Mouse (Mus musculus) midbrain, embryonic 10.5 days (tissue): ENCODE data around the gene Magi2. TPM values are rescaled to one million over a fixed set of nuclear protein-coding genes. Genes with fewer than 3 reads are reported as not detected.
"Not testable (repeated sequence)": the region's sequence is repeated elsewhere in the genome, so short reads cannot be mapped to it uniquely, and the experiment has no call there.

ENCODE experiments used
- DNase-seq: peaks from one replicate; pipeline ENCODE4 v3.0.0-alpha.2; 2017; ENCODE audit warnings: low spot score
- H3K27ac ChIP-seq: fragments of 300-500 bp; sonication (generic); replicated peaks from 2 replicates; pipeline ENCODE4 v1.5.1; 2016; ENCODE audit warnings: mild to moderate bottlenecking
- H3K27me3 ChIP-seq: fragments of 300-500 bp; sonication (generic); 2 replicates; pipeline ENCODE4 v1.6.1; 2016; ENCODE audit warnings: low read depth, mild to moderate bottlenecking; ENCODE audit not compliant: poor library complexity, severe bottlenecking
- H3K36me3 ChIP-seq: fragments of 300-500 bp; sonication (generic); 2 replicates; pipeline ENCODE4 v1.6.1; 2016; ENCODE audit warnings: mild to moderate bottlenecking, moderate library complexity
- H3K4me1 ChIP-seq: fragments of 300-500 bp; sonication (generic); 2 replicates; pipeline ENCODE4 v1.6.1; 2016
- H3K4me3 ChIP-seq: fragments of 300-500 bp; sonication (generic); 2 replicates; pipeline ENCODE4 v1.5.1; 2016; ENCODE audit warnings: mild to moderate bottlenecking, moderate library complexity
- H3K9me3 ChIP-seq: fragments of 300-500 bp; sonication (generic); replicated peaks from 2 replicates; pipeline ENCODE4 v1.6.1; 2016; ENCODE audit warnings: mild to moderate bottlenecking
- WGBS: fragments of 180-500 bp; shearing (Covaris S2); methylation state at CpG from one replicate; pipeline ENCODE4 v1.1.7; 2016; 5-methylcytosine and 5-hydroxymethylcytosine counted together
- polyA plus RNA-seq: library from polyadenylated mRNA; unstranded; fragments of >200 nt; fragmentation: Nextera tagmentation; extraction: Ambion mirVana; gene quantifications from 2 replicates; pipeline ENCODE4 v1.2.1, GENCODE M21; 2016

Gene Magi2
- polyA plus RNA-seq, 1 experiment from 2014 or later, result 3.8 TPM

- Histone ChIP-seq H3K36me3 (no peaks in the 10 kb centered on the region), H3K4me1 (peaks cover 20% of the 10 kb centered on the region; the same call in 1 of the 2 replicates), H3K27me3 (no peaks in the 10 kb centered on the region), H3K9me3 (no peaks in the 10 kb centered on the region), H3K27ac (no peak overlapping the region), H3K4me3 (no peak overlapping the region)
- 77% methylated on average over 7 of the region's 7 CpGs for WGBS
- no peak for DNase-seq
Observed at GRCm38 (mm10) chr5:20682208-20682607, 1455.4 kb downstream of the Magi2 start.

GRCm38 (mm10) chr5:20684112-20684511 is 1457.3 kb downstream of the Magi2 start:
- H3K9me3 ChIP-seq, result peaks cover 2% of the 10 kb centered on the region; the same call in 1 of the 2 replicates
- WGBS, result 85% methylated on average over 6 of the region's 6 CpGs
- no peaks in the 10 kb centered on the region for H3K36me3 ChIP-seq
- H3K27me3 ChIP-seq, result no peaks in the 10 kb centered on the region
- no peak overlapping the region for H3K4me3 ChIP-seq
- H3K4me1 ChIP-seq, result 0 out of 2 replicates have a peak, but pooled peaks cover 12% of the 10 kb centered on the region
- DNase-seq, result no peak
- H3K27ac ChIP-seq, result no peak overlapping the region

- H3K4me1 ChIP-seq, result no peaks in the 10 kb centered on the region
- H3K27me3 ChIP-seq, result no peaks in the 10 kb centered on the region
- no peaks in the 10 kb centered on the region for H3K36me3 ChIP-seq
- DNase-seq, result no peak
- peaks cover 16% of the 10 kb centered on the region; the same call in 1 of the 2 replicates for H3K9me3 ChIP-seq
- H3K4me3 ChIP-seq, result no peak overlapping the region
- no peak overlapping the region for H3K27ac ChIP-seq
- WGBS, result 94% methylated on average over 3 of the region's 3 CpGs
Observed at GRCm38 (mm10) chr5:20692230-20692629, 1465.4 kb downstream of the Magi2 start.

- no peak for DNase-seq
- Histone ChIP-seq H3K9me3 (no peaks in the 10 kb centered on the region; the same call in 1 of the 2 replicates), H3K27ac (no peak overlapping the region), H3K27me3 (no peaks in the 10 kb centered on the region), H3K4me1 (peaks cover 16% of the 10 kb centered on the region), H3K4me3 (no peak overlapping the region), H3K36me3 (no peaks in the 10 kb centered on the region)
- WGBS, result 85% methylated on average over 5 of the region's 5 CpGs
Observed at GRCm38 (mm10) chr5:20699116-20699515, 1472.3 kb downstream of the Magi2 start.

GRCm38 (mm10) chr5:20701483-20702421 is 1474.9 kb downstream of the Magi2 start:
- Histone ChIP-seq H3K4me1 (peaks cover 16% of the 10 kb centered on the region), H3K9me3 (no peaks in the 10 kb centered on the region), H3K4me3 (peak overlapping the region; percentile 76), H3K27me3 (no peaks in the 10 kb centered on the region), H3K36me3 (no peaks in the 10 kb centered on the region), H3K27ac (peak overlapping the region; percentile 97)
- under 1% methylated on average over 53 of the region's 57 CpGs for WGBS
- peak; percentile 91 for DNase-seq

- Histone ChIP-seq H3K27me3 (no peaks in the 10 kb centered on the region), H3K9me3 (no peaks in the 10 kb centered on the region), H3K4me1 (peaks cover 16% of the 10 kb centered on the region), H3K36me3 (no peaks in the 10 kb centered on the region), H3K4me3 (peak overlapping the region; percentile 76), H3K27ac (peak overlapping the region; percentile 97)
- peak; percentile 46 for DNase-seq
- 1% methylated on average over 56 of the region's 57 CpGs for WGBS
Observed at GRCm38 (mm10) chr5:20702480-20703303, 1475.9 kb downstream of the Magi2 start.

GRCm38 (mm10) chr5:20703304-20703700 is 1476.5 kb downstream of the Magi2 start:
- no peak for DNase-seq
- peak overlapping the region; percentile 76 for H3K4me3 ChIP-seq
- 65% methylated on average over 5 of the region's 5 CpGs for WGBS
- H3K4me1 ChIP-seq, result peaks cover 16% of the 10 kb centered on the region
- no peaks in the 10 kb centered on the region for H3K27me3 ChIP-seq
- H3K27ac ChIP-seq, result no peak overlapping the region
- no peaks in the 10 kb centered on the region for H3K36me3 ChIP-seq
- H3K9me3 ChIP-seq, result no peaks in the 10 kb centered on the region

- DNase-seq, result no peak
- WGBS, result 86% methylated on average over 13 of the region's 13 CpGs
- H3K36me3 ChIP-seq, result no peaks in the 10 kb centered on the region
- no peak overlapping the region for H3K4me3 ChIP-seq
- H3K4me1 ChIP-seq, result peaks cover 16% of the 10 kb centered on the region
- no peak overlapping the region for H3K27ac ChIP-seq
- H3K9me3 ChIP-seq, result no peaks in the 10 kb centered on the region
- no peaks in the 10 kb centered on the region for H3K27me3 ChIP-seq
Observed at GRCm38 (mm10) chr5:20703971-20704575, 1477.2 kb downstream of the Magi2 start.

- WGBS, result 71% methylated on average over 4 of the region's 4 CpGs
- H3K4me3 ChIP-seq, result no peak overlapping the region
- H3K9me3 ChIP-seq, result no peaks in the 10 kb centered on the region
- H3K27ac ChIP-seq, result no peak overlapping the region
- no peaks in the 10 kb centered on the region for H3K27me3 ChIP-seq
- no peaks in the 10 kb centered on the region for H3K36me3 ChIP-seq
- H3K4me1 ChIP-seq, result peaks cover 16% of the 10 kb centered on the region
- no peak for DNase-seq
Observed at GRCm38 (mm10) chr5:20704886-20705285, 1478.0 kb downstream of the Magi2 start.

GRCm38 (mm10) chr5:20706322-20707282 is 1479.8 kb downstream of the Magi2 start:
- WGBS, result 87% methylated on average over 9 of the region's 18 CpGs
- H3K27ac ChIP-seq, H3K9me3 ChIP-seq, H3K27me3 ChIP-seq, DNase-seq, H3K36me3 ChIP-seq, H3K4me3 ChIP-seq: not testable (repeated sequence)
- H3K4me1 ChIP-seq, result peaks cover 16% of the 10 kb centered on the region

GRCm38 (mm10) chr5:20710845-20711244 is 1484.0 kb downstream of the Magi2 start:
- H3K9me3 ChIP-seq, H3K4me1 ChIP-seq, H3K27ac ChIP-seq, H3K27me3 ChIP-seq, H3K4me3 ChIP-seq, H3K36me3 ChIP-seq, DNase-seq: not testable (repeated sequence)
- WGBS, result 83% methylated on average over 6 of the region's 6 CpGs
